ENCODE assay signal across 8 mouse cellular contexts in genomic region chr10:29803915-29804545, GRCm38 (mm10).
DNase-seq lines count a peak whose midpoint lies in the region; ATAC-seq and TF ChIP-seq lines count a peak whose summit lies in the region.
"Had no signal": no experiment of that assay in that cellular context is flagged by ENCODE, and none has a peak within 500 bp of the region (broad histone marks: within the 10 kb centered on the region; RNA-seq: fewer than 3 reads in every experiment).

No protein-coding gene starts in this region.

- H3K4me1 ChIP-seq in ES-E14 (ENCODE audit: control insufficient read depth in 2 of 2, insufficient read depth in 2 of 2, low read length in 2 of 2, poor library complexity in 1 of 2): no peaks in the 10 kb centered on the region
- H3K4me1 ChIP-seq in hindbrain, embryonic 14.5 days (replicated peaks; ENCODE audit: control insufficient read depth, insufficient read depth, low read length): no peaks in the 10 kb centered on the region
- no peaks in the 10 kb centered on the region for H3K4me1 ChIP-seq in midbrain, embryonic 11.5 days (ENCODE audit: control insufficient read depth, insufficient read depth, low read length)
- no peaks in the 10 kb centered on the region for H3K4me1 ChIP-seq in stomach, postnatal 0 days (replicated peaks; ENCODE audit: control insufficient read depth, insufficient read depth)
- H3K4me1 ChIP-seq: heart, embryonic 15.5 days had no signal

- no peaks in the 10 kb centered on the region for H3K36me3 ChIP-seq in ES-E14 (ENCODE audit: control insufficient read depth, insufficient read depth, low read length, poor library complexity, severe bottlenecking)
- H3K36me3 ChIP-seq in hindbrain, embryonic 14.5 days (replicated peaks; ENCODE audit: control insufficient read depth, insufficient read depth): no peaks in the 10 kb centered on the region
- H3K36me3 ChIP-seq in midbrain, embryonic 11.5 days (ENCODE audit: control insufficient read depth, insufficient read depth, low read length): no peaks in the 10 kb centered on the region
- H3K36me3 ChIP-seq in stomach, postnatal 0 days (ENCODE audit: control insufficient read depth, insufficient read depth, low read length): no peaks in the 10 kb centered on the region
- H3K36me3 ChIP-seq: heart, embryonic 15.5 days had no signal

- H3K4me2 ChIP-seq in hindbrain, embryonic 14.5 days (replicated peaks): no peak overlapping the region
- no peak overlapping the region for H3K4me2 ChIP-seq in midbrain, embryonic 11.5 days
- H3K4me2 ChIP-seq in stomach, postnatal 0 days (replicated peaks; ENCODE audit: low read depth): no peak overlapping the region
- H3K4me2 ChIP-seq: heart, embryonic 15.5 days had no signal

- peak; percentile 91 for TF ChIP-seq CTCF in left cerebral cortex, adult 2 months (IDR thresholded peaks at IDR 0.05)
- TF ChIP-seq CTCF in stomach, postnatal 0 days (IDR thresholded peaks at IDR 0.05; ENCODE audit: low read depth): peak; percentile 87

- H3K9ac ChIP-seq in ES-E14 (ENCODE audit: insufficient read depth, low read depth, low read length, poor library complexity, severe bottlenecking): no peak overlapping the region
- no peak overlapping the region for H3K9ac ChIP-seq in hindbrain, embryonic 14.5 days
- no peak overlapping the region for H3K9ac ChIP-seq in midbrain, embryonic 11.5 days (ENCODE audit: low read length)
- no peak overlapping the region for H3K9ac ChIP-seq in stomach, postnatal 0 days (ENCODE audit: low read length)
- H3K9ac ChIP-seq: heart, embryonic 15.5 days had no signal

- intact Hi-C loops in left cerebral cortex, adult 2 months (cut with DNase I): loop anchor here (1.0 to 10.0 kb wide), 2 partner anchors 272 to 611 kb away; no protein-coding TSS in a partner anchor

- WGBS in hindbrain, embryonic 14.5 days: 43% methylated on average over 6 of the region's 6 CpGs
- 44% methylated on average over 6 of the region's 6 CpGs for WGBS in midbrain, embryonic 11.5 days
- 42% methylated on average over 6 of the region's 6 CpGs for WGBS in stomach, postnatal 0 days

- DNase-seq in ES-E14 (ENCODE audit: low read depth, low spot score) (peak; percentile 42), WW6 (ENCODE audit: low read depth, low spot score) (peak; percentile 20)
- peak; percentile 61 for DNase-seq in embryo, embryonic 9.5 days (ENCODE audit: extremely low spot score)
- peak; percentile 72 for DNase-seq in hindbrain, embryonic 14.5 days (ENCODE audit: low spot score)
- DNase-seq in left cerebral cortex, adult 2 months (ENCODE audit: extremely low spot score in 1 of 2, low spot score in 2 of 2): peak; percentile 38 to 63
- DNase-seq in midbrain, embryonic 11.5 days (ENCODE audit: low spot score, missing footprints): peak; percentile 86
- peak; percentile 39 for DNase-seq in stomach, postnatal 0 days (ENCODE audit: low spot score)

- H3K9me3 ChIP-seq in ES-E14 (ENCODE audit: control insufficient read depth, insufficient read depth, low read depth, low read length): no peaks in the 10 kb centered on the region
- H3K9me3 ChIP-seq in hindbrain, embryonic 14.5 days (ENCODE audit: control insufficient read depth, low read length): no peaks in the 10 kb centered on the region
- H3K9me3 ChIP-seq in midbrain, embryonic 11.5 days (ENCODE audit: control insufficient read depth, low read length): no peaks in the 10 kb centered on the region
- no peaks in the 10 kb centered on the region for H3K9me3 ChIP-seq in stomach, postnatal 0 days (ENCODE audit: control insufficient read depth, low read length)
- H3K9me3 ChIP-seq: heart, embryonic 15.5 days had no signal

- in situ Hi-C loops in ES-E14 (cut with MboI; ENCODE audit: low sequenced_read_pairs in 2 of 2, unreplicated experiment in 2 of 2): no loop called here

- no peak for TF ChIP-seq EP300 in stomach, postnatal 0 days (optimal IDR thresholded peaks at IDR 0.05)

- no peak overlapping the region for H3K4me3 ChIP-seq in ES-E14 (ENCODE audit: insufficient read depth in 1 of 2, low read depth in 1 of 2, low read length in 2 of 2, poor library complexity in 1 of 2, severe bottlenecking in 1 of 2)
- no peak overlapping the region for H3K4me3 ChIP-seq in hindbrain, embryonic 14.5 days (replicated peaks; ENCODE audit: low read length)
- no peak overlapping the region for H3K4me3 ChIP-seq in left cerebral cortex, adult 2 months
- H3K4me3 ChIP-seq in midbrain, embryonic 11.5 days (ENCODE audit: low read depth, low read length): no peak overlapping the region
- no peak overlapping the region for H3K4me3 ChIP-seq in stomach, postnatal 0 days (ENCODE audit: low read depth, low read length)
- H3K4me3 ChIP-seq: heart, embryonic 15.5 days had no signal

- H3K27ac ChIP-seq in ES-E14 (ENCODE audit: insufficient read depth, low read depth, low read length, poor library complexity, severe bottlenecking): no peak overlapping the region
- H3K27ac ChIP-seq in hindbrain, embryonic 14.5 days: no peak overlapping the region
- H3K27ac ChIP-seq in left cerebral cortex, adult 2 months: no peak overlapping the region
- no peak overlapping the region for H3K27ac ChIP-seq in midbrain, embryonic 11.5 days (ENCODE audit: low read depth, low read length)
- H3K27ac ChIP-seq in stomach, postnatal 0 days (replicated peaks): no peak overlapping the region
- H3K27ac ChIP-seq: heart, embryonic 15.5 days had no signal

- H3K27me3 ChIP-seq in hindbrain, embryonic 14.5 days (ENCODE audit: control insufficient read depth, insufficient read depth, low read length): no peaks in the 10 kb centered on the region
- H3K27me3 ChIP-seq in midbrain, embryonic 11.5 days (ENCODE audit: control insufficient read depth, insufficient read depth, low read length): no peaks in the 10 kb centered on the region
- H3K27me3 ChIP-seq in stomach, postnatal 0 days (ENCODE audit: control insufficient read depth, insufficient read depth, low read length): no peaks in the 10 kb centered on the region
- H3K27me3 ChIP-seq: heart, embryonic 15.5 days had no signal

- ATAC-seq in hindbrain, embryonic 14.5 days (ENCODE audit: low FRiP score): peak; percentile 84
- ATAC-seq in midbrain, embryonic 11.5 days (ENCODE audit: low FRiP score): peak; percentile 81; the same call in 1 of the 2 replicates
- no peak for ATAC-seq in stomach, postnatal 0 days (ENCODE audit: low FRiP score, low TSS enrichment)

TF ChIP-seq in ES-E14, 5 proteins besides CTCF, POLR2A, EP300 and RAD21:
- no peak for TF ChIP-seq ZNF384 (IDR thresholded peaks at IDR 0.05; ENCODE audit: low read depth, low read length)
- TF ChIP-seq ZC3H11A (IDR thresholded peaks at IDR 0.05; ENCODE audit: borderline replicate concordance, low read depth, low read length): peak; percentile 48; the same call in 1 of the 2 replicates

Comparison
In these comparisons a context has a peak if more than half of its experiments do, and no peak if none do; other contexts are left out.
1. DNase-seq: peak in every context shown above with its lines; median percentile 86 in midbrain, embryonic 11.5 days; 72 in hindbrain, embryonic 14.5 days; 61 in embryo, embryonic 9.5 days; 50 in left cerebral cortex, adult 2 months; 42 in ES-E14; 39 in stomach, postnatal 0 days; 20 in WW6.